Mouse (Mus musculus) testis, adult 2 months (tissue): ENCODE data around the gene Rtkn. TPM values are rescaled to one million over a fixed set of nuclear protein-coding genes. Genes with fewer than 3 reads are reported as not detected.

Experiments used
- H3K27ac ChIP-seq: fragments of 200-500 bp; 2 replicates; pipeline ENCODE4 v1.5.1; 2012; ENCODE audit warnings: low read depth, low read length; ENCODE audit not compliant: control insufficient read depth, insufficient read depth
- H3K27me3 ChIP-seq: fragments of 200-500 bp; 2 replicates; pipeline ENCODE4 v1.6.1; 2012; ENCODE audit warnings: mild to moderate bottlenecking, low read length, moderate library complexity; ENCODE audit not compliant: control insufficient read depth, insufficient read depth
- H3K36me3 ChIP-seq: fragments of 200-500 bp; 2 replicates; pipeline ENCODE4 v1.6.1; 2012; ENCODE audit warnings: mild to moderate bottlenecking, low read length; ENCODE audit not compliant: control insufficient read depth, insufficient read depth
- H3K4me1 ChIP-seq: fragments of 200-500 bp; 2 replicates; pipeline ENCODE4 v1.6.1; 2012; ENCODE audit warnings: low read length; ENCODE audit not compliant: control insufficient read depth, insufficient read depth
- H3K4me3 ChIP-seq: fragments of 200-500 bp; 2 replicates; pipeline ENCODE4 v1.5.1; 2012; ENCODE audit warnings: low read depth, mild to moderate bottlenecking, low read length, moderate library complexity, mixed read lengths; ENCODE audit not compliant: control insufficient read depth
- CTCF ChIP-seq: fragments of 200-500 bp; IDR thresholded peaks from 2 replicates; pipeline ENCODE4 v1.5.1; 2012; ENCODE audit warnings: low read depth, mild to moderate bottlenecking, inconsistent platforms, low read length, moderate library complexity; ENCODE audit not compliant: control insufficient read depth, insufficient read depth, insufficient replicate concordance
- POLR2A ChIP-seq: fragments of 200-500 bp; IDR thresholded peaks from 2 replicates; pipeline ENCODE4 v1.6.1; 2012; ENCODE audit warnings: low read depth, mild to moderate bottlenecking, inconsistent platforms, low read length, moderate library complexity; ENCODE audit not compliant: control insufficient read depth
- polyA plus RNA-seq: library from polyadenylated mRNA; depleted of rRNA; stranded (reverse); fragments of >200 nt; gene quantifications from 2 replicates; pipeline ENCODE4 v1.2.3, GENCODE M21; 2012

The Rtkn gene
- polyA plus RNA-seq, 1 experiment, result 13.2 TPM

GRCm38 (mm10) chr6:83118369-83118768 lies 16.9 kb upstream of the Rtkn start:
- Histone ChIP-seq H3K36me3 (no peaks in the 10 kb centered on the region; the same call in 1 of the 2 replicates), H3K27me3 (no peaks in the 10 kb centered on the region), H3K4me1 (peaks cover 32% of the 10 kb centered on the region), H3K4me3 (no peak overlapping the region), H3K27ac (no peak overlapping the region)
- peak; percentile 30; the same call in 1 of the 2 replicates for TF ChIP-seq POLR2A
- TF ChIP-seq CTCF, result no peak

- Histone ChIP-seq H3K4me1 (peaks cover 28% of the 10 kb centered on the region), H3K27me3 (no peaks in the 10 kb centered on the region), H3K36me3 (no peaks in the 10 kb centered on the region; the same call in 1 of the 2 replicates), H3K27ac (no peak overlapping the region), H3K4me3 (no peak overlapping the region)
- TF ChIP-seq CTCF (no peak), POLR2A (no peak)
Measured at GRCm38 (mm10) chr6:83118825-83119733, 16.2 kb upstream of the Rtkn start.

- no peak overlapping the region for H3K4me3 ChIP-seq
- H3K27ac ChIP-seq, result no peak overlapping the region
- peaks cover 28% of the 10 kb centered on the region for H3K4me1 ChIP-seq
- H3K27me3 ChIP-seq, result no peaks in the 10 kb centered on the region
- TF ChIP-seq CTCF (no peak), POLR2A (0 out of 2 replicates have a peak, but pooled peaks have one; percentile 21)
- H3K36me3 ChIP-seq, result no peaks in the 10 kb centered on the region; the same call in 1 of the 2 replicates
Measured at GRCm38 (mm10) chr6:83119734-83120051, 15.6 kb upstream of the Rtkn start.

GRCm38 (mm10) chr6:83120930-83121862 lies 14.1 kb upstream of the Rtkn start, which contains the start of gene Wbp1:
Gene Wbp1, minus strand, starts transcription at chr6:83121559.
- Histone ChIP-seq H3K27ac (peak within 1 kb of the TSS; percentile 79), H3K4me1 (peaks cover 23% of the 10 kb centered on the region)
- TF ChIP-seq CTCF (no peak), POLR2A (peak; percentile 62; the same call in 1 of the 2 replicates)

GRCm38 (mm10) chr6:83121863-83122710 lies 13.2 kb upstream of the Rtkn start:
- H3K27me3 ChIP-seq, result no peaks in the 10 kb centered on the region
- peak overlapping the region; percentile 91 for H3K4me3 ChIP-seq
- H3K36me3 ChIP-seq, result no peaks in the 10 kb centered on the region; the same call in 1 of the 2 replicates
- H3K4me1 ChIP-seq, result peaks cover 22% of the 10 kb centered on the region
- peak overlapping the region; percentile 70 for H3K27ac ChIP-seq
- TF ChIP-seq POLR2A (no peak), CTCF (no peak)

More at GRCm38 (mm10) chr6:83120930-83121862, 14.1 kb upstream of the Rtkn start, which contains the start of gene Wbp1:
- no peaks in the 10 kb centered on the region; the same call in 1 of the 2 replicates for H3K36me3 ChIP-seq
- peak within 1 kb of the TSS; percentile 91 for H3K4me3 ChIP-seq
- no peaks in the 10 kb centered on the region for H3K27me3 ChIP-seq

GRCm38 (mm10) chr6:83122961-83123360 lies 12.3 kb upstream of the Rtkn start:
- Histone ChIP-seq H3K36me3 (no peaks in the 10 kb centered on the region), H3K4me3 (peak overlapping the region; percentile 23), H3K27me3 (no peaks in the 10 kb centered on the region), H3K27ac (no peak overlapping the region), H3K4me1 (peaks cover 22% of the 10 kb centered on the region)
- TF ChIP-seq CTCF, result no peak
- no peak for TF ChIP-seq POLR2A
